Mouse (Mus musculus): ENCODE data around the gene Tmem163.

DNA sequence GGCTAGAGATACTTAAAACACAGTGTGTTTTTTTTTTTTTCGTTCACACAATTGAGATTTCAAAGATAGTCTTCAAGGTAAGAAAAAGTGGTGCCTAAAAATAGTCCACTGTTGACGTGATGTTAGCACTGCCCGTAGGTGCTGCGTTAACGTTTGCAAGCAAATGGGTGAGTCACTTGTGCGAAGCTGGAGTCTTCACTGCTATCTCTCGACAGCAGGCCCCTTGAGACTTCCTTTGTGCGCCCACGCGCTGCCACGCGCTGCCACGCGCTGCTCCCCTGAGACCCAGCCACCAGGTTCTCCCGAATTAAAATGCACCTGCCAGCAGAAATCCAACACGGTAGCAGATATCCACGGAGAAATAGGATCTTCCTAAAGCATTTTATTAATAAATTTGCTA is 178.6 kb downstream of the Tmem163 start:
- TF ChIP-seq CTCF (IDR thresholded peaks at IDR 0.05; ENCODE audit: low read depth) (no peak), EP300 (optimal IDR thresholded peaks at IDR 0.05) (no peak)

All from stomach, postnatal 0 days (tissue).